Mouse (Mus musculus) spleen, adult 12 weeks (tissue): ENCODE measurements around the gene Fem1b.

Experiments
- DNase-seq: peaks from one replicate; pipeline ENCODE4 v3.0.0; 2022; ENCODE audit warnings: low spot score

The Fem1b gene

DNA sequence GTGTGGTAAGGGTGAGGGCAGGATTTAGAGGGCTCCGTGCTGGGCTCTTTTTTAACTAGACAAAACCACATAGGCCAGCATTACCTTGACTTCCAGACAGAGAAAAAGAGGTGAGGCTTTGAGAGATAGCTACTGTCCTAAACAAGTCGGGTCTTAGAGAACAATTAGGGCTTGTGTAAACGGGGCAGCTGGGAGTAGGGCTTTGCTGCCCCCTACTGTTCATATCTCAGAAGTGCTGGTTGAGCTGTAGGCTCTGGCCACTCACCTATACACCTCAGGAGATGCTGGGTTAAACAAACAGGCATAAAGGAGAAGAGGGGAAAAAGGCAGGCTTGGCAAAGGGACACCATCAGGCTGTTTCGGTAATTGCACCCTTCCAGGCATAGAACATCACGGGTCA lies 34.3 kb downstream of the Fem1b start:
- DNase-seq: peak; percentile 19

DNA sequence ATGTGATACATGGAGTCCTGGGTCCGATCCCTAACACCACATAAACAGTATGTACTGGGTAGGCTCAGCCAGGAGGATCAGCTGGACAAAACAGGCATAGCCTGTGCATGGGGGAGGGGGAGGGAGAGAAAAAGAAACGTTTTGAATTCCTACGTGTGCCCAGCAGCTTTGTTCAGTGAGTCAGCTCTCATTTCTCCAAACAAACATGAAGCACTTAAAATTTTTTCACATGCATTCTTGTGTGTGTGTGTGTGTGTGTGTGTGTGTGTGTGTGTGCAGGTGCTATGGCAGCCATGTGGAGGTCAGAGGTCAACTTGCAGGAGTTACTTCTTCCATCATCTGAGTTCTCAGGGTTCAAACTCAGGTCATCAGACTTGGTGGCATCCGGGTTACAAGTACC lies 36.3 kb downstream of the Fem1b start:
- DNase-seq: no peak

DNA sequence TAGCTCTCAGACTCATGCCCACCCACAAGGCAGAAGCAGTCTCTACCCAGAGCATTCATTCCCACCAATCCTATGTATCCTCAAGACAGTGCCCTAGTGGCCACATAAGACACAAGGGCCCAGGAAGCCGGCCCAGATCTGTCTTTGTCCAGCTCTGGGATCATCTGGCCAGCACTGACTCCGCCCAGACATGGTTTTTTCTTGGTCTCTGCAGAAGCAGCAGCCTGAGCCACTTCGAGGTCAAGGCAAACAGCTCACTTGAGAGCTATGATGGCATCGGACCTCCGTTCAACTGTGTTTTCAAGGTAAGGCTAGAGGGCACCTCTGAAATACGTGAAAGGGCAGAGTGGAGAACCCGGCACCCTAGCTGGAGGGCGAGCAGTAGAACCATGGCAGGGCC lies 39.0 kb downstream of the Fem1b start:
- DNase-seq: no peak

DNA sequence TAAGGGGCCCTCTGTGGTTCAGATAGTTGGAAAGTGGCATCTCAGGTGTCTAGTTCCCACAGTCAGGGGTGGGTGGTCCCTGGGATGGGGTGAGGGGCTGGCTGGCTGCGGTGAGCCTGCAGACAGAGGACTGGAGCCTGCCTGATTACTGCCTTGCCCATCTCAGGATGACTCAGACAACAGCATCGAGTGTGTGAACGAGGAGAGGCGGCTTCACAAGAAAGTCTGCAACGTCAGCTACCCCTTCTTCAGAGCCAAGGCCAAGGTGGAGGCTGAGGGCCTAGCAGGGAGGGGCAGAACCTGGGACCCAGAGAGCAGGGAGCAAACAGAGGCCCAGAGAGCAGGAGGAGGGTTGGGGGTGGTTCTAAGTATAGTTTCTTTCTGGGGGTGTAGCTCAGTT lies 43.4 kb downstream of the Fem1b start:
- DNase-seq: no peak

DNA sequence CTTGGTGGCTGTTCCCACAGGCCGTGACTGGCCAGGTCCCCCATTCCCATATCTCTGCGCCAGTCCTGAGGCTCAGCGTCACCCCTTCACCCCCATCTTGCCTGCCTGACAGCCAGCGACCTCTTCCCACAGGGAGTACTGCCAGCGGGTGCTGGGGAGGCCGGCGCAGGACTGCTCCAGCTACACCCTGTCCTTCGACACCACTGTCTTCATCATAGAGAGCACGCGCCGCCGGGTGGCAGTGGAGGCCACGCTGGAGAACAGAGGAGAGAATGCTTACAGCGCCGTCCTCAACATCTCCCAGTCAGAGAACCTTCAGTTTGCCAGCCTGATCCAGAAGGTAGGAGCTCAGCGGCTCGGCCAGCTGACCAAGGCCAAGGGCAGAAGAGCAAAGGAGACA lies 44.3 kb downstream of the Fem1b start:
- no peak for DNase-seq

DNA sequence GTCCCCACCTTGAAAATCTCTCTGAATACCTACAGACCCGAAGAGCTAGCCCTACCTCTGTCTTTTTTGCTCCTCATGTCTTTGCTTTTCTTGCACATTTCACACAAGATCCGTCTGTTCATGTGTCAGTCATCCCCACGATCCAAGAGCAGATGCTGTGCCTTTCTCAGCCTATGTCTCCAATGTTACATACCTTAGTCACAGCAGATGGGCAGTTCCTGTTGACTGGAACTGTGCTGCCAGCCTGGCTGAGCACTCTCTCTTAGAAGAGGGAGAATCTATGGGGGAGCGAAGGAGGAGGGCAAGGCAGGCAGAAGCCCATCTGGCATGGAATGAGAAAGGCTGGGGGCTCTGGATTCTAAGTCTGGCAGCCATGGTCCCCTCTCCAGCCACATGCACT lies 46.4 kb downstream of the Fem1b start:
- DNase-seq: no peak

DNA sequence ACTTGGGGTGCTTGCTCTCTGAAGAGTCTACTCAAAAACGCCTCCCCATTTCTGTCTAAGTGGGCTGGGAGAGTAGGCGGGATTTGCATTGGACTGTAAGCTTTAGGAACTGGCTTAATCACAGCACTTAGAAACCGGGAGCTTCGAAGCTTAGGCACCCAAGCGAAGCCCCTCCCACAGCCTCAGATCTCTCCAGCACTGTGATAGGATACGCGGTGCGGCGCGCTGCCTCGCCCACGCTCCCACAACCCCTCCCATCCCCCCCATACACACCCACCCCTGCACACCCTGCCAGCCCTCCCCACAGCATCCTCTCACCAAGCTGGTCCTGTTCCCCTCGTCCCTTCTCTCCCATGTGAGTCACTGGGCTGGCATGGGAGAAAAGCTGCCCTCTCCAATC lies 48.3 kb downstream of the Fem1b start:
- no peak for DNase-seq

DNA sequence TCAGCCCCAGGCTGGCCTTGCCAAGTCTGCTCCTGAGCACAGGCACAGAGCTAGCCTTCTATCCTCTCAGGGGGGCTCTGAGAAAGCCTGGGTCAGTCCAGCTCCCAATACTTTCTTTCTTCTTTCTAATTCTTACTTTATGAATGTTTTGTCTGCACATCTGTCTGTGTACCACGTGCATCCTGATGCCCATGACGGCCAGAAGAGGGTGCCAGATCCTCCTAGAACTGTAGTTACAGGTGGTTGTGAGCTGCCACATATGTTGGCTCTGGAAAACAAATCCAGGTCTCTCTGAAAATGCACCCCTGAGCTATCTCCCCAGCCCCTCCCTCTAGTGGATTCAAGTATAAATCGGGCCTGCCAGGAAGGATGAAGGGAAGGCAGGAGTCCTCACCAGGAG lies 52.1 kb downstream of the Fem1b start:
- no peak for DNase-seq

DNA sequence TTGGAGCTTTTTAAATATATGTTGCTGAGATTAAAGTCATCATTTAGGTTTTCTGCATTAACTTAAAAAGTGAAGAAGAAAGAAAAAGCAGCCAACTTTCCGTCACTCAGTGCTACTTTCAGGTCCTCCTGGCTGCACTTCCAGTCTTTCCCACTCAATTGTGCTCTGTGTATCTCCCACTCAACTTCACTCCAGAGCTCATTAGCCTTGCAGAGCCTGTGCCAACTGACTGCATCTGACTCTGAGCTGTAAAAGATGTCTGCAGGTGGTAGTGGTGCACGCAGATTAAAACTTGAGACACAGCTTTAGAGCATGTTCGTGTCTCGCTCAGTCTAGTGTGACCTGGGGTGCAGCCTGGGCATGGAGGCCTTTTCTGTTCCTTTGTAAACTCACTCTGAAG lies 53.4 kb downstream of the Fem1b start:
- DNase-seq: no peak

DNA sequence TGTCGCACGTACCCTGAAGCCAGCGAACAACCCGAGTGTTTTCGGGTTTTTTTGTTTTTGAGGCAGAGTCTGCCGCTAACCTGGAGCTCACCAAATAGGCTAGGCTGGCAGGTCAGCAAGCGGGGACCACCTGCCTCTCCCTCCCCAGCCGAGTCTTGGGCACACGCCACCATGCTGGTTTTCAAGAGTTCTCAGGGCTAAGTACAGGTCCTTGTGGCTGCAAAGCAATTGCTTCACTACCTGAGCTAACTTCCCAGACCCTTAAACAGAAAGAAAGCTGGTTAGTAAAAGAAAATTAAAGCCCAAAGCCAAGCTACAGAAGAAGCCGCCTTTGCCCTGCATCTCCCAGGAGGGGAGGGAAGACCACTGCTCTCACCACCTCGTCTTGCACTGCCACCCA lies 61.4 kb downstream of the Fem1b start:
- no peak for DNase-seq

DNA sequence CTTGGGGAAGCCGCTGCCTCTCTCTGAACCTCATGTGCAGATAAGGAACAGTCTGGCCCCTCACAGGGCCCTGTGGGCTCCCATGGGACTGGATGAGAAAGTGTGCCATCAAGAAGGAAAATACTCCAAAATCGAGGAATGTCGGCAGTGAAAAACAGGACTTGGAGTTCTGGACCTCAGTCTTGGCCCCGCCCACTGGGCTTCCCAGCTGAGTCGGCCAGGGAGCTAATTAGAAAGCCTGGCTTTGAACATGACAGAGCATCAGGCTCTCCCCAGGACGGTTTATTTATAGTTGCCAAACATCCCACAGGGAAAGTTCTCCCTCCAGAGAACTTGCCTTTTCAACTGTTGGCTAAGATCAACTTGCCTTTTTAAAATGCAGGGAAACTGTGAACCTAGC lies 62.1 kb downstream of the Fem1b start:
- DNase-seq: no peak

DNA sequence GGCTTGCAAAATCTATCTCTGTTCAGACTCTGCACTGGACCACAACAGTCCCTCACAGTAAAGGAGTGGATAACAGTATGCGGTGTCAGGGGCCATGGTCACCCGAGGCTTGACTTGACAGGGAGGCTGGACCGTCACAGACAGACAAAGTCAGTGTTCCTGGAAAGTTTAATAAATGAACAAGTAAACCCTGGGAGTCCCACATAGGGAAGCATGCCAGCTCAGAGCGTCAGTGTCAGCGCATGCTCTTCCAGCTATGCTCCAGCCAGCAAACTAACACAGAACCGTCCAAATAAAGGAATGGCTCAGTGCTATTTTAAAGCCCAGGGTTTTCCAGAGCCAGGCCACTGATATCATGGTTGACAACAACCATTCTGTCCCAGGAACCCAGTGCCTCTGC lies 65.1 kb downstream of the Fem1b start:
- DNase-seq: no peak

DNA sequence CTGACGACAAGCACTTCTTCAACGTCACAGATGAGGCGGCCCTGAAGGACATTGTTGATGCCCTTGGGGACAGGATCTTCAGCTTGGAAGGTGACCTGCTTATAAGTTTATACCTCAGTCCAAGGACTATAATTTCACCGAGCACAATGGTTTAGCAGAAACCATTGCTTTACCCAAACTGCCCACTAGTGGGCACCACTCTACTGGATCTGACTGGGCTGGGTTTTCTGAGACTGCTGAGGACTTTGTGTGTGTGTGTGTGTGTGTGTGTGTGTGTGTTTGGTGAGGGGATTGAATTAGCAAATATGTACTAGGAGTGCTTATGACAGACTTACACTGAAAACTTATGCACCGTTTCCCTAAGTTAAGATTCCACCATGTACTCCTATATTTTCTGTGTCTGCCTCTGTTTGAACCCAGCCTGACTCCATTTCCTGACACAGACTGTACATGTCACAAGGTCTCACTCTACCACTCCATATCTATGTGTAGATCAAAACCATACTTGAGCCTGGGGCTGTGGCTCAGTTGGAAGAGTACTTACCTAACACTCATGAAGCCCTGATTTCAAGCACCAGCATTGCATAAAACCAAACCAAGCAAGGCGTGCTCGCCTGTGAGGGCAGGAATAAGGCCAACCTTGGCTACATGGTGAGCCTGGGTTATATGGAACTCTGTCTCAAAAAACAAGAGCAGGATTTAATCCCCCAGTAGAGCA lies 67.0 kb downstream of the Fem1b start:
- no peak for DNase-seq
